Comparison of ENCODE assay signal across 8 mouse cellular contexts in genomic region chr6:137734460-137734845, GRCm38 (mm10). TPM values are rescaled to one million over a fixed set of nuclear protein-coding genes. Genes with fewer than 3 reads are reported as not detected.
DNase-seq lines count a peak whose midpoint lies in the region; ATAC-seq and TF ChIP-seq lines count a peak whose summit lies in the region.

No protein-coding gene starts in this region.

- H3K9ac ChIP-seq in embryonic facial prominence, embryonic 11.5 days (replicated peaks; ENCODE audit: low read length) = peak overlapping the region; percentile 93
- H3K9ac ChIP-seq in hindbrain, embryonic 16.5 days (ENCODE audit: low read depth, low read length) = peak overlapping the region; percentile 90

- TF ChIP-seq CTCF in left cerebral cortex, adult 2 months (IDR thresholded peaks at IDR 0.05) = no peak

- no peaks in the 10 kb centered on the region for H3K4me1 ChIP-seq in embryonic facial prominence, embryonic 11.5 days (ENCODE audit: control insufficient read depth, insufficient read depth, low read length)
- H3K4me1 ChIP-seq in hindbrain, embryonic 16.5 days (ENCODE audit: control insufficient read depth, insufficient read depth, low read depth, low read length) = peaks cover 16% of the 10 kb centered on the region
- H3K4me1 ChIP-seq in megakaryocyte, embryonic 14.5 days = peaks cover 34% of the 10 kb centered on the region

- peak overlapping the region; percentile 99 for H3K4me3 ChIP-seq in left cerebral cortex, adult 2 months
- peak overlapping the region; percentile 91 for H3K4me3 ChIP-seq in embryonic facial prominence, embryonic 11.5 days (ENCODE audit: low read depth, low read length)
- H3K4me3 ChIP-seq in hindbrain, embryonic 16.5 days (ENCODE audit: low read length) = peak overlapping the region; percentile 97
- peak overlapping the region; percentile 98 for H3K4me3 ChIP-seq in megakaryocyte, embryonic 14.5 days (replicated peaks)

- H3K4me2 ChIP-seq in embryonic facial prominence, embryonic 11.5 days (ENCODE audit: low read depth, low read length) = peak overlapping the region; percentile 81
- peak overlapping the region; percentile 64 for H3K4me2 ChIP-seq in hindbrain, embryonic 16.5 days (ENCODE audit: low read length)

- intact Hi-C loops in left cerebral cortex, adult 2 months (cut with DNase I) = no loop called here
- intact Hi-C loops in left cerebral cortex, postnatal 10 days (cut with DNase I) = no loop called here

- H3K27ac ChIP-seq in left cerebral cortex, adult 2 months = peak overlapping the region; percentile 83
- no peak overlapping the region for H3K27ac ChIP-seq in embryonic facial prominence, embryonic 11.5 days (replicated peaks; ENCODE audit: low read depth, low read length)
- peak overlapping the region; percentile 81; the same call in 1 of the 2 replicates for H3K27ac ChIP-seq in hindbrain, embryonic 16.5 days (ENCODE audit: low read depth, low read length)

- ATAC-seq in embryonic facial prominence, embryonic 11.5 days (replicated peaks; ENCODE audit: insufficient number of reproducible peaks, low FRiP score, low TSS enrichment, low read depth) = peak; percentile 30
- ATAC-seq in hindbrain, embryonic 16.5 days = no peak; the same call in 1 of the 2 replicates

- WGBS in embryonic facial prominence, embryonic 11.5 days = 10% methylated on average over 7 of the region's 7 CpGs
- 8% methylated on average over 7 of the region's 7 CpGs for WGBS in hindbrain, embryonic 16.5 days

- no peak for DNase-seq in left cerebral cortex, adult 2 months (ENCODE audit: extremely low spot score in 1 of 2, low spot score in 2 of 2)
- no peak for DNase-seq in left cerebral cortex, postnatal 10 days (ENCODE audit: extremely low spot score in 1 of 2, low spot score in 2 of 2)
- DNase-seq in embryonic facial prominence, embryonic 11.5 days (ENCODE audit: low spot score) = no peak
- no peak for DNase-seq in ovary, adult 18-20 months (ENCODE audit: low spot score)
- DNase-seq in layer of hippocampus, adult 18-20 months (ENCODE audit: low spot score in 2 of 2) = no peak
- no peak for DNase-seq in adrenal gland, adult 2 months

- no peaks in the 10 kb centered on the region for H3K36me3 ChIP-seq in embryonic facial prominence, embryonic 11.5 days (replicated peaks; ENCODE audit: control insufficient read depth, insufficient read depth, low read depth, low read length)
- peaks cover 2% of the 10 kb centered on the region for H3K36me3 ChIP-seq in hindbrain, embryonic 16.5 days (ENCODE audit: control insufficient read depth, insufficient read depth, low read length)
- H3K36me3 ChIP-seq in megakaryocyte, embryonic 14.5 days (replicated peaks; ENCODE audit: low read length) = peaks cover 24% of the 10 kb centered on the region

- no peaks in the 10 kb centered on the region for H3K27me3 ChIP-seq in embryonic facial prominence, embryonic 11.5 days (ENCODE audit: control insufficient read depth, insufficient read depth, low read length)
- no peaks in the 10 kb centered on the region for H3K27me3 ChIP-seq in hindbrain, embryonic 16.5 days (replicated peaks; ENCODE audit: control insufficient read depth, insufficient read depth, low read length)
- H3K27me3 ChIP-seq in megakaryocyte, embryonic 14.5 days (replicated peaks) = peaks cover 3% of the 10 kb centered on the region

- no peaks in the 10 kb centered on the region for H3K9me3 ChIP-seq in embryonic facial prominence, embryonic 11.5 days (replicated peaks; ENCODE audit: control insufficient read depth, low read length)
- no peaks in the 10 kb centered on the region for H3K9me3 ChIP-seq in hindbrain, embryonic 16.5 days (ENCODE audit: control insufficient read depth, low read length)
- H3K9me3 ChIP-seq in megakaryocyte, embryonic 14.5 days = no peaks in the 10 kb centered on the region

RNA-seq across cellular contexts. Expression of gene Strap, which starts 0.4 kb away (rescaled TPM):
- total RNA-seq in left cerebral cortex, adult 2 months (2021) = 100 to 1,000 TPM; 105 to 115 TPM
- total RNA-seq in left cerebral cortex, postnatal 10 days (2021) = 100 to 1,000 TPM; 131 TPM
- polyA plus RNA-seq in embryonic facial prominence, embryonic 11.5 days (2014; fragmentation: Nextera tagmentation; extraction: Ambion mirVana) = 280 and 283 TPM in 2 replicates
- polyA plus RNA-seq in hindbrain, embryonic 16.5 days (2015; fragmentation: Nextera tagmentation; extraction: Ambion mirVana) = 154 and 159 TPM in 2 replicates
- polyA plus RNA-seq in megakaryocyte, embryonic 14.5 days (2012; ENCODE audit: insufficient read depth, low replicate concordance) = 13.1 and 27.2 TPM in 2 replicates
- 100 to 1,000 TPM; 117 to 119 TPM for total RNA-seq in layer of hippocampus, adult 18-20 months (2021)
- total RNA-seq in adrenal gland, adult 2 months (2021) = 100 to 1,000 TPM; 110 to 143 TPM
- 78.8 and 79.6 TPM in 2 replicates for polyA plus RNA-seq in adrenal gland, adult 2 months (2012; rRNA removed)

RNA-seq across cellular contexts. Expression of gene Dera, which starts 19.9 kb away (rescaled TPM):
- total RNA-seq in left cerebral cortex, adult 2 months (2021) = 1 to 10 TPM; 3.7 to 4.8 TPM
- 10 to 100 TPM; 10.9 to 13.7 TPM for total RNA-seq in left cerebral cortex, postnatal 10 days (2021)
- polyA plus RNA-seq in embryonic facial prominence, embryonic 11.5 days (2014; fragmentation: Nextera tagmentation; extraction: Ambion mirVana) = 64.7 and 74.5 TPM in 2 replicates
- polyA plus RNA-seq in hindbrain, embryonic 16.5 days (2015; fragmentation: Nextera tagmentation; extraction: Ambion mirVana) = 13.7 and 14.3 TPM in 2 replicates
- polyA plus RNA-seq in megakaryocyte, embryonic 14.5 days (2012; ENCODE audit: insufficient read depth, low replicate concordance) = 10.2 and 41.1 TPM in 2 replicates
- total RNA-seq in layer of hippocampus, adult 18-20 months (2021) = 1 to 10 TPM; 3.0 to 4.8 TPM
- 10 to 100 TPM; 12.6 to 22.5 TPM for total RNA-seq in adrenal gland, adult 2 months (2021)
- polyA plus RNA-seq in adrenal gland, adult 2 months (2012; rRNA removed) = 4.1 and 5.1 TPM in 2 replicates
